8 mouse cellular contexts compared by ENCODE assay signal in the genomic region with DNA sequence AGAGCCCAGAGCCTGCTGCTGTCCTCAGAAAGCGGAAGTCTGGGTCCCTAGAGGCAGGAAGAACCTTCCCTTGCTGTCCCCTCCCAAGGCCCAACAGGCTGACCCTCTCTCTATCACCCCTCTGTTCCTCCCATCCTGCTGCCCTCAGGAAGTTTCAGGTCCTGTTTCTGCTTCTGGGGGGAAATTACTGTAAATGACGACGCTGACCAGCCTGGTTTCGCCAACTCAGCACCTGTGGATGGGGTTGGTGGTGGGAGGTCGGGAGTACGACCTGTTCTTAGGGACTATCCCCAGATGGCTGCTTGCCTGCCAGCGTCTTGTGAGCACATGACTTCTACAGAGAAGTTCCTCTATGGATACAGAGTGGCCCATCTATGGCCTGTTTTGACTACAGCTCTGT. TPM values are rescaled to one million over a fixed set of nuclear protein-coding genes. Genes with fewer than 3 reads are reported as not detected.
A peak's percentile ranks its signal among the peaks of the same experiment; 100 is the strongest.
DNase-seq lines count a peak whose midpoint lies in the region; ATAC-seq and TF ChIP-seq lines count a peak whose summit lies in the region.

A gene (minus strand): TSS at position 87 of the 400 bp plus-strand sequence.

- no peak within 1 kb of the TSS for H3K4me2 ChIP-seq in lung, embryonic 14.5 days
- no peak within 1 kb of the TSS for H3K4me2 ChIP-seq in embryonic facial prominence, embryonic 14.5 days (ENCODE audit: low read depth, low read length)
- no peak within 1 kb of the TSS for H3K4me2 ChIP-seq in heart, embryonic 15.5 days
- no peak within 1 kb of the TSS for H3K4me2 ChIP-seq in midbrain, embryonic 14.5 days (ENCODE audit: low read length)

- H3K36me3 ChIP-seq in lung, embryonic 14.5 days (ENCODE audit: insufficient read depth) = no peaks in the 10 kb centered on the region
- no peaks in the 10 kb centered on the region for H3K36me3 ChIP-seq in embryonic facial prominence, embryonic 14.5 days (ENCODE audit: control insufficient read depth, insufficient read depth, low read length)
- H3K36me3 ChIP-seq in heart, embryonic 15.5 days = no peaks in the 10 kb centered on the region
- no peaks in the 10 kb centered on the region for H3K36me3 ChIP-seq in midbrain, embryonic 14.5 days (ENCODE audit: control insufficient read depth, insufficient read depth, low read length)

- DNase-seq in lung, embryonic 14.5 days = no peak
- no peak for DNase-seq in lung, postnatal 14 days
- no peak for DNase-seq in embryonic facial prominence, embryonic 14.5 days (ENCODE audit: low spot score)
- DNase-seq in left cerebral cortex, adult 2 months (ENCODE audit: extremely low spot score in 1 of 2, low spot score in 2 of 2) = no peak
- DNase-seq in midbrain, embryonic 14.5 days = no peak
- no peak for DNase-seq in adipocyte (ENCODE audit: low spot score)
- DNase-seq in testis, postnatal 10 days (ENCODE audit: low spot score) = no peak

- no peak for ATAC-seq in lung, embryonic 14.5 days (ENCODE audit: insufficient read depth)
- ATAC-seq in embryonic facial prominence, embryonic 14.5 days (ENCODE audit: low read depth) = no peak
- ATAC-seq in heart, embryonic 15.5 days (replicated peaks; ENCODE audit: insufficient number of reproducible peaks, insufficient read depth, low FRiP score, low read depth) = no peak
- no peak for ATAC-seq in midbrain, embryonic 14.5 days (ENCODE audit: low FRiP score, low TSS enrichment)

- H3K27me3 ChIP-seq in lung, embryonic 14.5 days (ENCODE audit: insufficient read depth, low read length) = peaks cover 8% of the 10 kb centered on the region
- no peaks in the 10 kb centered on the region; the same call in 1 of the 2 replicates for H3K27me3 ChIP-seq in embryonic facial prominence, embryonic 14.5 days (replicated peaks; ENCODE audit: control insufficient read depth, insufficient read depth, low read length)
- peaks cover 42% of the 10 kb centered on the region for H3K27me3 ChIP-seq in heart, embryonic 15.5 days
- no peaks in the 10 kb centered on the region for H3K27me3 ChIP-seq in midbrain, embryonic 14.5 days (ENCODE audit: control insufficient read depth, insufficient read depth, low read length)

- intact Hi-C loops in left cerebral cortex, adult 2 months (cut with DNase I) = no loop called here

- H3K4me1 ChIP-seq in lung, embryonic 14.5 days (ENCODE audit: insufficient read depth) = no peaks in the 10 kb centered on the region
- no peaks in the 10 kb centered on the region for H3K4me1 ChIP-seq in embryonic facial prominence, embryonic 14.5 days (ENCODE audit: control insufficient read depth, insufficient read depth, low read length)
- no peaks in the 10 kb centered on the region for H3K4me1 ChIP-seq in heart, embryonic 15.5 days (replicated peaks)
- peaks cover 12% of the 10 kb centered on the region for H3K4me1 ChIP-seq in midbrain, embryonic 14.5 days (ENCODE audit: control insufficient read depth, insufficient read depth, low read length)

- 62% methylated on average over 7 of the region's 7 CpGs for WGBS in lung, embryonic 14.5 days
- WGBS in embryonic facial prominence, embryonic 14.5 days = 57% methylated on average over 7 of the region's 7 CpGs
- 58% methylated on average over 7 of the region's 7 CpGs for WGBS in heart, embryonic 15.5 days
- WGBS in midbrain, embryonic 14.5 days = 74% methylated on average over 7 of the region's 7 CpGs

- no peak for TF ChIP-seq CTCF in lung, embryonic 14.5 days (IDR thresholded peaks at IDR 0.05; ENCODE audit: low read depth)
- TF ChIP-seq CTCF in left cerebral cortex, adult 2 months (IDR thresholded peaks at IDR 0.05) = no peak

- no peak within 1 kb of the TSS for H3K4me3 ChIP-seq in lung, embryonic 14.5 days (ENCODE audit: low read depth, low read length)
- H3K4me3 ChIP-seq in embryonic facial prominence, embryonic 14.5 days (ENCODE audit: low read depth, low read length) = no peak within 1 kb of the TSS
- H3K4me3 ChIP-seq in heart, embryonic 15.5 days = no peak within 1 kb of the TSS
- H3K4me3 ChIP-seq in left cerebral cortex, adult 2 months = 0 out of 2 replicates have a peak within 1 kb of the TSS, but pooled peaks have one; percentile 13
- no peak within 1 kb of the TSS for H3K4me3 ChIP-seq in midbrain, embryonic 14.5 days (replicated peaks; ENCODE audit: low read depth, low read length)

- H3K9ac ChIP-seq in lung, embryonic 14.5 days = no peak within 1 kb of the TSS
- H3K9ac ChIP-seq in embryonic facial prominence, embryonic 14.5 days (ENCODE audit: low read depth, low read length) = no peak within 1 kb of the TSS
- no peak within 1 kb of the TSS for H3K9ac ChIP-seq in heart, embryonic 15.5 days
- H3K9ac ChIP-seq in midbrain, embryonic 14.5 days (replicated peaks; ENCODE audit: low read length) = no peak within 1 kb of the TSS

- no peaks in the 10 kb centered on the region for H3K9me3 ChIP-seq in lung, embryonic 14.5 days (ENCODE audit: low read depth, low read length)
- no peaks in the 10 kb centered on the region for H3K9me3 ChIP-seq in embryonic facial prominence, embryonic 14.5 days (ENCODE audit: control insufficient read depth, low read length)
- H3K9me3 ChIP-seq in heart, embryonic 15.5 days (replicated peaks) = no peaks in the 10 kb centered on the region
- H3K9me3 ChIP-seq in midbrain, embryonic 14.5 days (ENCODE audit: control insufficient read depth, low read length) = no peaks in the 10 kb centered on the region

- H3K27ac ChIP-seq in lung, embryonic 14.5 days (ENCODE audit: low read depth) = no peak within 1 kb of the TSS
- no peak within 1 kb of the TSS for H3K27ac ChIP-seq in embryonic facial prominence, embryonic 14.5 days (replicated peaks; ENCODE audit: low read depth, low read length)
- no peak within 1 kb of the TSS for H3K27ac ChIP-seq in heart, embryonic 15.5 days
- no peak within 1 kb of the TSS for H3K27ac ChIP-seq in left cerebral cortex, adult 2 months
- H3K27ac ChIP-seq in midbrain, embryonic 14.5 days (replicated peaks; ENCODE audit: low read depth, low read length) = peak within 1 kb of the TSS; percentile 21

RNA-seq across cellular contexts. Expression of the gene that starts here (rescaled TPM):
- polyA plus RNA-seq in lung, embryonic 14.5 days (2014; fragmentation: Nextera tagmentation; extraction: Ambion mirVana) = 46.0 and 53.0 TPM in 2 replicates
- polyA plus RNA-seq in embryonic facial prominence, embryonic 14.5 days (2014; fragmentation: Nextera tagmentation; extraction: Ambion mirVana) = 85.2 and 99.6 TPM in 2 replicates
- polyA plus RNA-seq in heart, embryonic 15.5 days (2015; fragmentation: Nextera tagmentation; extraction: Ambion mirVana) = 43.1 and 60.2 TPM in 2 replicates
- total RNA-seq in left cerebral cortex, adult 2 months (2021) = 10 to 100 TPM; 57.5 to 60.3 TPM
- polyA plus RNA-seq in midbrain, embryonic 14.5 days (2014; fragmentation: Nextera tagmentation; extraction: Ambion mirVana) = 19.1 and 40.0 TPM in 2 replicates
